Mouse (Mus musculus) heart, embryonic 10.5 days (tissue): ENCODE data around the gene Sgta. TPM values are rescaled to one million over a fixed set of nuclear protein-coding genes. Genes with fewer than 3 reads are reported as not detected.

Experiments
- DNase-seq: peaks from one replicate; pipeline ENCODE4 v3.0.0-alpha.2; 2017; ENCODE audit warnings: low spot score
- H3K27ac ChIP-seq: fragments of 300-500 bp; sonication (generic); 2 replicates; pipeline ENCODE4 v1.5.1; 2016; ENCODE audit warnings: mild to moderate bottlenecking
- H3K27me3 ChIP-seq: fragments of 300-500 bp; sonication (generic); 2 replicates; pipeline ENCODE4 v1.6.1; 2016; ENCODE audit warnings: mild to moderate bottlenecking; ENCODE audit not compliant: poor library complexity, insufficient read depth, severe bottlenecking
- H3K36me3 ChIP-seq: fragments of 300-500 bp; sonication (generic); 2 replicates; pipeline ENCODE4 v1.6.1; 2016; ENCODE audit warnings: mild to moderate bottlenecking, moderate library complexity
- H3K4me1 ChIP-seq: fragments of 300-500 bp; sonication (generic); 2 replicates; pipeline ENCODE4 v1.6.1; 2016; ENCODE audit warnings: mild to moderate bottlenecking
- H3K4me3 ChIP-seq: fragments of 300-500 bp; sonication (generic); 2 replicates; pipeline ENCODE4 v1.5.1; 2016; ENCODE audit warnings: mild to moderate bottlenecking, moderate library complexity
- H3K9me3 ChIP-seq: fragments of 300-500 bp; sonication (generic); 2 replicates; pipeline ENCODE4 v1.6.1; 2016; ENCODE audit warnings: mild to moderate bottlenecking, moderate library complexity
- WGBS: fragments of 180-500 bp; shearing (Covaris S2); methylation state at CpG from one replicate; pipeline ENCODE4 v1.1.7; 2016; 5-methylcytosine and 5-hydroxymethylcytosine counted together
- polyA plus RNA-seq: library from polyadenylated mRNA; unstranded; fragments of >200 nt; fragmentation: Nextera tagmentation; extraction: Ambion mirVana; gene quantifications from 2 replicates; pipeline ENCODE4 v1.2.1, GENCODE M21; 2016

Gene Sgta
- polyA plus RNA-seq, result 197 and 226 TPM in 2 replicates

DNA sequence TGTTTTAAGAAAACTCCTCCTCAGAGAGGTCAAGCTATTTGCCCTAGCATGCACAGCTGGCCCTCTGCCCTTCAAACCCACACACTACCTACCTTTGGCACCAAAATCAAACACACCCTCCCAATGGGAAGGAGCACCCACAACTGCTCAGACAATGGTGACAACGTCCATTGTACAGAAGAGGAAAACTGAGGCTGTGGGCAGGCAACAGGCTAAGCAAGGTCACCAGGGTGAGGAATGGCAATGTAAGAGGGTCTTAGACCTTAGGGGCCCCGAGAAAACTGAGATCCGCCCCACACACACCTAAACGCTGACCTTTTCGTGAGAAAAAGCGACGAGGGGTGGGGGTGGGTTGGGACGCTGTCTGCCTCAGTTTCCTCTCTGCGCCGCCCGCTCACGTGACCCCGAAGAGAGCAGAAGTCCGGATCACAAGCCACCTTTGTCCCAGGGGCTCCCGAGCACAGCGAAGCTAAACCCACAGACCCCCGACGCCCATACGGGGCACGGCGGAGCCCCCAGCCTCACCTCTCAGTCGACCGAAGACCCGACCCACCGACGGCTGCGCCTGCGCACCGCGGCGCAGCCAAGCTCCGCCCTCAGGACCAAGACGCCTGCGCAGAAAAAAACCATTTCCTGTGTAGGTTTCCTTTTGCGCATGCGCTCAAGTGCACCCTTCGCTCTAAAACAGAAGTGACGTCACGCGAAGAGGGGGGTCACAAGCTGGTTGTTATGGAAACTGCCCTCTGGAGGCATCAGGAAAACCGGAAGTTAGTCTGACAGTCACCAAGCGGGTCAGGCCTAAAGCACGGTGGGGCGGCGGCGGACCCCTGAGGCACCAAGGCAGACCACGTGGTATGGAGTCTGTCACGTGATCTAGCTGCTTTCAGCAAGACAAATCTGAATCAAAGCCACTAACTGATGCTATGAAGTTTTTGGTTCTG is at the start of gene Sgta:
TSS of gene Sgta (minus strand) at position 579 of the 941 bp plus-strand sequence.
- peaks cover 16% of the 10 kb centered on the region; the same call in 1 of the 2 replicates for H3K36me3 ChIP-seq
- no peaks in the 10 kb centered on the region for H3K27me3 ChIP-seq
- peaks cover 30% of the 10 kb centered on the region for H3K4me1 ChIP-seq
- peak within 1 kb of the TSS; percentile 87 for H3K4me3 ChIP-seq
- H3K9me3 ChIP-seq, result no peaks in the 10 kb centered on the region
- peak; percentile 99 for DNase-seq
- WGBS, result under 1% methylated on average over 48 of the region's 48 CpGs
- peak within 1 kb of the TSS; percentile 93 for H3K27ac ChIP-seq

DNA sequence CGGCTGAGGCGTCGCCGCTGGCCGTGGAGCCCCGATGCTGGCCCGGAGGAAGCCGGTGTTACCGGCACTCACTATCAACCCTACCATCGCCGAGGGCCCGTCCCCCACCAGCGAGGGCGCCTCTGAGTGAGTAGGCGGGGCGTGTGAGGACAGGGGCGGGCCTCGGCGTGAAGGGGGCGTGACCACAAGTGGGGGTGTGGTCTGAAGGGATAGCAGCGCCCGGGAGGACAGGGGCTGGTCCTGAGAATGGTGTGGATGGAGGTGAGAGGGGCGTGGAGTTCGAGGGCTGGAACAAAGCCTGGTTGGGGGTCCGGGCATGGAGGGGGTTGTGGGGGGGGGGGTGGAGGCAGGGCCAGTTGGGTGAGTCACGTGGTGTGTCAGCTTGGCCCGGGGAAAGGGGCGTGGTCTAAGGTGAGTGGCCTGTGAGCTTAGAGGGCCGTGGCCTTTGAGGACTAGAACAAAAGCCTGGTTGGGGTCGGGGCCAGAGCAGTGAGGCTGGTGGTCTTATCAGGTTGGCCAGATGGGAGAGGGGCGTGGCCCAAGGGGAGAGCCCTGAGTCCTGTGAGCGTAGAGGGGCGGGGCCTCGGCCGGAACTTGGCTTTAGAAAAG is 46.2 kb upstream of the Sgta start:
- Histone ChIP-seq H3K9me3 (no peaks in the 10 kb centered on the region), H3K4me1 (peaks cover 34% of the 10 kb centered on the region), H3K36me3 (peaks cover 33% of the 10 kb centered on the region), H3K27me3 (no peaks in the 10 kb centered on the region), H3K27ac (peak overlapping the region; percentile 99), H3K4me3 (peak overlapping the region; percentile 95)
- under 1% methylated on average over 35 of the region's 35 CpGs for WGBS
- DNase-seq, result peak; percentile 98

DNA sequence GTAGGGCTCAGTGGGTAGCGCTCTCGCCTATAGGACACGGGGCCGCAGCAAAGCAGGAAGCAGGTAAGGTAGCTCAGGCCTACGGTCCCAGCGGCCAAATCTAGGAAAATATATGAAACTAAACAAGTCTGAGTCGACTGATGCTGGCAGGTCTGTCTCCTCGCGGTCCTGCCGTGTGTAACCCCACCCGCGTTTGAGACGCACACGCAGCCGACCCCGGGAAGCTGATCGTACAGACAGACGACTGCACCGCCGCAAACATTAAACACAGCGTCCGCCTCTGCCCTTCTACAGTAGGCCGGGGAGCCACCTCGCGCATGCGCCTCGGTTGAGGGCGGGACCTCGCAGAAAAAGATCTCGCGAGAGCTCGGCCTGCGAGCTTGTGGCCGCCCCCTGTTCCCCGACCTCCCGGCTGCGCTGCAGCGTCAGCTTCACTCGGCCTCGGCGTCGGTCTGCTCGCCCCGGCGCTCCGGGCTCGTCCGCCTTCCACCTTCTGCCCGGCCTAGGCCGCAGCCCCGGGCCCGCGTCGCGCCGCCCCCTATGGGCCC is 45.7 kb upstream of the Sgta start, which contains the start of gene Map2k2:
TSS of gene Map2k2 (plus strand) at position 351 of the 548 bp plus-strand sequence.
- under 1% methylated on average over 56 of the region's 56 CpGs for WGBS

DNA sequence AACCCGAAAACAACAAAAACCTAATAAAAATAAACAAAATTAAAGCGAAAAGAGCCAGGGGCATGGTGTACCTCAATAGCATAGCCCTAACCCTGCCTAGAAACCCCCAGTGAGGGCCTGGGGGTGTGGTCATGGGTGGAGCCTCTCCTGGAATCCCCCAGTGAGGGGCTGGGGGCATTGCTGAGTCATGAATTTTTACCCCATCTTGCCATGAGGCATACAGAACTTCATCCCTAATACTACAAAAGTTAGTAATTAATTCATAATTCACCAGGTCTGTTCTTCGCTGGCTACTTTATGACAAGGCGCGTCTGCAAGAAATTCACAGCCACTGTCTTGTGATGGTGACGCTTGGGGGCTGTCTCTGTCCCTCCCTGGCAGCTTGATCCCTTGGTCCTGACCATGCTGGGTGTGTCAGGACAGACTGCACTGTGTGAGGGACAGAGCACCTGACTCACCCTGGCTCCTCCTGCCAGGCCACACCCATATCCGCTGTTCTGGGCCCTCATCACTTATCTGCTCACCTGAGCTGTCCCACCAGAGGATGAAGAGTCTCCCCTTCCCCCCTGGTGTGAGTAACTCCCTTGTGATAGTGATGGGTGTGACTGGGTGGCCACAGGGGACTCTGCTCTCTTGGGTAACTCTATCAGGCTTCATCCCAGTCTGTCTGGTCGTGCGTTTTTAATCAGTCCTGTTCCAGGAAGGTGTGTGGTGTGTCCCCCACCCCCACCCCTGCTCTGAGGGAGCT is 35.1 kb upstream of the Sgta start:
- no peaks in the 10 kb centered on the region for H3K36me3 ChIP-seq
- no peaks in the 10 kb centered on the region for H3K9me3 ChIP-seq
- DNase-seq, result peak; percentile 90
- peaks cover 15% of the 10 kb centered on the region for H3K4me1 ChIP-seq
- 0 out of 2 replicates have a peak, but pooled peaks cover 16% of the 10 kb centered on the region for H3K27me3 ChIP-seq
- H3K27ac ChIP-seq, result 0 out of 2 replicates have a peak overlapping the region, but pooled peaks have one; percentile 22
- no peak overlapping the region for H3K4me3 ChIP-seq
- 51% methylated on average over 9 of the region's 9 CpGs for WGBS

More for the DNA sequence above, 45.7 kb upstream of the Sgta start, which contains the start of gene Map2k2:
- Histone ChIP-seq H3K4me1 (peaks cover 34% of the 10 kb centered on the region), H3K9me3 (no peaks in the 10 kb centered on the region), H3K4me3 (peak within 1 kb of the TSS; percentile 95), H3K27ac (peak within 1 kb of the TSS; percentile 99), H3K27me3 (no peaks in the 10 kb centered on the region), H3K36me3 (peaks cover 27% of the 10 kb centered on the region)
- DNase-seq, result peak; percentile 98

DNA sequence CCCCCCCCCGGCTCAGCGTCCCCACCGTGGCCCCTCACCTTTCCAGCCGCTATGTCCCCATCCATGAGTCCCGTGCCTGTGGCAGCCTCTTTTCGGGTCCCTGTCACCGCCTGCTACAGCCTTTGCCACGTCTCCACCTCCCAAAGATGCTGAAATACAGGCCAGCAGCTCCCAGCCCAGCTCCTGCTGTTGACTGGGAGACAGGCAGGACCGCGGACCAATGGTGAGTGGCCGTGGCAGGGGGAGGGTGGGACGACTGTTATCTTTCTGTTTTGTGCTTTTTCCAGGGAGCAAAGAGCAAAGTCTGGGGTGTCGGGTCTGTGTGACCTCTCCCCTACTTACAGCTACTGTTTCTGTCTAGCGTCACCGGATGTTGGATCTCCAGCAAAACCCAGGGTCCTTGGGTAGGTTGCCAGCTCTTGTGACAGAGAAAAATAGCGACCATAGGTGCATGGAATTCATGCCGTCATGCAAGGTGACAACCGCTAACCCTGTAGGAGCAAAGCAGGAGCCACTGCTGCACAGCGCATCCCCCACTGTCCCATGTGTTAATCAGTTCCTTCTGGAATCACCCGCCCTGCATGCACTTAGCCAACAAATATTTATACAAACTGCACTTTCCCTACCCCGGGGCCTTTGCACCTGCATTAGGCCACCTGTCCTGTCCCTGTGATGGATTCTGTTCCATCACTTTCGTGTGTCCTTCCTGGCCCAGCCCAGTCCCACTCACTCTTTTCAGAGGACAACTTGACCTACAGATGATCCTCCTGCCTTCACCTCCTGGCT is 32.7 kb upstream of the Sgta start:
- H3K27me3 ChIP-seq, result 0 out of 2 replicates have a peak, but pooled peaks cover 16% of the 10 kb centered on the region
- H3K36me3 ChIP-seq, result no peaks in the 10 kb centered on the region
- H3K4me1 ChIP-seq, result peaks cover 17% of the 10 kb centered on the region
- H3K4me3 ChIP-seq, result peak overlapping the region; percentile 31; the same call in 1 of the 2 replicates
- WGBS, result 49% methylated on average over 22 of the region's 22 CpGs
- no peaks in the 10 kb centered on the region for H3K9me3 ChIP-seq
- H3K27ac ChIP-seq, result no peak overlapping the region; the same call in 1 of the 2 replicates
- no peak for DNase-seq

DNA sequence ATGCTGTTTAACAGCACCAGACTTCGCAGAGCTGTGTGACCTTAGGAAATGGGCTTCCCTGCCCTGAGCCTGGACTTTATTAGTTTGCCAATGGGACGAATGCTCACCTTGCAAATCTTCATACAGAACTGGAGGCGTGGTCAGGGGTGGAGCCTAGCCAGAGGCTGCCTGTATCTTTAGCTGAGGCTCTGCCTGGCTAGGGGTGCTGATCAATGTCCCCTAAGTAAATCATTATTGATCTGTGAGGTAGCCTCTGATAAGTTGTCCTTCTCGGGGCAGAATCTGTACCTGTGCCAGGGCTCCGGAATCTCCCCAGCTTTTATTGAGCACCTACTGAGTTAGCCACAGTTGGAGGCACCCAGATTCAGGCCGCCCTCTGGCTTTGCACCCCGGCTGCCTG is 30.6 kb upstream of the Sgta start:
- Histone ChIP-seq H3K4me3 (no peak overlapping the region), H3K27ac (no peak overlapping the region), H3K36me3 (no peaks in the 10 kb centered on the region), H3K4me1 (peaks cover 17% of the 10 kb centered on the region), H3K9me3 (no peaks in the 10 kb centered on the region), H3K27me3 (0 out of 2 replicates have a peak, but pooled peaks cover 16% of the 10 kb centered on the region)
- DNase-seq, result no peak
- WGBS, result 67% methylated on average over 7 of the region's 7 CpGs

DNA sequence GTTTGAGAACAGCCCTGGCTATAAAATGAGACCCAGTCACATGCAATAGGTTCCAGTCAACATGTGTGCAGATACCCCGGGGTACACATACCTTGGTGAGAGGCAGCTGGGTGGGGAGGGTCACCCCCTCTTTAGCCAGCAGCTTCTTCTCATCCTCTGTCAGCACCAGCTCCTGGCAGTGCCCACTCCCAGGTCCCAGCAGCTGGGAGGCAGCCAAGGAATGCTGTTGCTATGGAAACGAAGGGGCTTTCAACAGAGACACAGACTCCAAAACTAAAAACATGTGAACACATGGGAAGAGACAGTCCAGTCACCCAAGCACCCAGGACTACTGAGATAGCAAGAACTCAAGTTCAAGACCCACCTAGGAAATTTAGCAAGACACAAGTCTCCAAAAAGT is 29.2 kb upstream of the Sgta start:
- Histone ChIP-seq H3K27me3 (0 out of 2 replicates have a peak, but pooled peaks cover 13% of the 10 kb centered on the region), H3K4me3 (no peak overlapping the region), H3K27ac (no peak overlapping the region), H3K4me1 (peaks cover 17% of the 10 kb centered on the region), H3K9me3 (no peaks in the 10 kb centered on the region), H3K36me3 (no peaks in the 10 kb centered on the region)
- 55% methylated on average over 2 of the region's 2 CpGs for WGBS
- DNase-seq, result no peak

DNA sequence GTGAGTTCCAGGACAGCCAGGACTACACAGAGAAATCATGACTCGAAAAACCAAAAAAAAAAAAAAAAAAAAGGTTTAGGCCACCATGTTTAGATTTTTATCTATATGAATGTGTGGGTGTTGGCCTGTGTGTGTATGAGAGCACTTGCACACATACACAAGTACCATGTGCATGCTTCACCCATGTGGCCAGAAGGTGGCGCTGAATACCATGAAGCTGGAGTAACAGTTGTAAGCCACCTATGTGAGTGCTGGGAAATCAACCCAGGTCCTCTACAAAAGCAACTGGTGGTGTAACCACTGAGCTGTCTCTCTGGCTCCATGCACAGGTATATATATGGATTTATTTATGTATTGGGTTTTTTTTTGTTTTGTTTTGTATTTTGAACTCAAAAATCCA is 27.0 kb upstream of the Sgta start:
- peaks cover 8% of the 10 kb centered on the region for H3K4me1 ChIP-seq
- no peak overlapping the region for H3K27ac ChIP-seq
- H3K36me3 ChIP-seq, result peaks cover 15% of the 10 kb centered on the region
- H3K27me3 ChIP-seq, result 0 out of 2 replicates have a peak, but pooled peaks cover 3% of the 10 kb centered on the region
- no peak overlapping the region for H3K4me3 ChIP-seq
- H3K9me3 ChIP-seq, result no peaks in the 10 kb centered on the region
- no peak for DNase-seq
- 50% methylated on average over 2 of the region's 2 CpGs for WGBS

DNA sequence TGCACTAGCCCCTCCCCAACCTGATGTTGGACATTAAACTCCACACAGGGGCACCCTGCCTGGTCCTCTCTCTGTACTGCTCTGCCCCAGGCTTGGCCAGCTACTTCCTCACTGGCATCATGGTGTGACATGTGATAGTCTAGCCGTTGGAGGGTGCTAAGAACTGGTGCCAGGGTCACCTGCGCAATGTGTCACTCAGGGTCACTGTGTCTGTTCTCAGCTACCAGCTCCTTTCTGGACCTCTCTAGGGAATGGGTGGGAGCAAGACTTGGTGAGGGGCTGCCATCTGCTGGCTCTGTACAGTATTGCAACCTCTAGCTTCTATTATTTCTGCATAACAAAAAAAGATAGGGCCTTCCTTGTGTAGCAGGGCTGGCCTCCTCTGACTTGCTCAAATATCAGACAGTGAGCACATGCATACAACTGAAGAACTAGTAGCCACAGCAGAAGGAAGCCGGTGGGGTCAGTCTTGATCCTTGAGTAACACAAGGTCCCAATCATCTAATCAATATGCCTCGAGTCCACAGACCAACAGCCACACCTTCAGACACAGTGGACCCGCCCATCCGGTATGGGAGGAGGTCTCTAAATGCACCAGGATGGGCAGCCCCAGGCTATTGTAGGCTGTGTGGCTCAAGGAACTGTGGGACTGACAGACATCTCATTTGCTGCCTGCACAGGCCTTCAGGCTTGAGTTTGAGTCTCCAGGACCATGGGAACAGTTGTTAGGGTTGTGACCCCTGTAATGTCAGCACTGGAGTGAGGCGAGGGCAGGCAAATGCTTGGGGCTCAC is 22.4 kb upstream of the Sgta start:
- WGBS, result 74% methylated on average over 7 of the region's 7 CpGs
- peaks cover 62% of the 10 kb centered on the region for H3K36me3 ChIP-seq
- no peak for DNase-seq

DNA sequence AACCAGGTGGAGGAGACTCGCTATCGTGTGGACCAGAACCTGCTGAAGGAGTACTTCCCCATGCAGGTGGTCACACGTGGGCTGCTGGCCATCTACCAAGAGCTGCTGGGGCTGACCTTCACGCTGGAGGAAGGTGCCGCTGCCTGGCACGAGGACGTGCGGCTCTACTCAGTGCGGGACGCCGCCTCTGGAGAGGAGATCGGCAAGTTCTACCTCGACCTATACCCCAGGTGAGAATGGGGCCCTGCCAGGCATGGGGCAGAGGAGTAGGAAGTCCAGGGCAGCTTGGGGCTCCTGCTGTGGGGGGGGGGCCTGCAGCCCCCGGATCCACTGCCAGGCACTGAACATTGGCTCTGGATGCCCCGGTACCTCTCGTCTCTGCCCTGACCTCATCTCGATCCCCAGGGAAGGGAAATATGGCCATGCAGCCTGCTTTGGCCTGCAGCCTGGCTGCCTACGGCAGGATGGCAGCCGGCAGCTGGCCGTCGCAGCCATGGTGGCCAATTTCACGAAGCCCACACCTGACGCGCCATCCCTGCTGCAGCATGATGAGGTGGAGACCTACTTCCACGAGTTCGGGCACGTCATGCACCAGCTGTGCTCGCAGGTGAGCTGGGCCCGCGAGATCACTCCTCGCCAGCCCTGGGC is 20.2 kb upstream of the Sgta start:
- Histone ChIP-seq H3K4me1 (peaks cover 5% of the 10 kb centered on the region), H3K4me3 (no peak overlapping the region), H3K9me3 (no peaks in the 10 kb centered on the region), H3K27me3 (no peaks in the 10 kb centered on the region), H3K27ac (no peak overlapping the region), H3K36me3 (peaks cover 81% of the 10 kb centered on the region)
- 94% methylated on average over 31 of the region's 31 CpGs for WGBS
- no peak for DNase-seq

More for the DNA sequence above, 22.4 kb upstream of the Sgta start:
- no peaks in the 10 kb centered on the region; the same call in 1 of the 2 replicates for H3K4me1 ChIP-seq
- H3K27ac ChIP-seq, result peak overlapping the region; percentile 10; the same call in 1 of the 2 replicates
- H3K4me3 ChIP-seq, result no peak overlapping the region
- H3K9me3 ChIP-seq, result no peaks in the 10 kb centered on the region
- no peaks in the 10 kb centered on the region for H3K27me3 ChIP-seq
